Mouse (Mus musculus) v-Abl transformed pro-B cells (cell line): ENCODE measurements around the gene Lrrc3b.

Experiments
- in situ Hi-C, 2 experiments: fragments of 400-800 bp; cut with MboI; formaldehyde crosslinking; loops; one replicate each; pipeline ENCODE4 v1.15.1; 2025; ENCODE audit not compliant: unreplicated experiment in 2 of 2

Gene Lrrc3b

GRCm38 (mm10) chr14:15438485-15439157 is at the start of gene Lrrc3b:
Lrrc3b (minus strand) TSS chr14:15438987.
- in situ Hi-C loops, result no loop called here

- in situ Hi-C loops, result no loop called here
Observed at GRCm38 (mm10) chr14:15477668-15478067, 38.9 kb upstream of the Lrrc3b start.

- in situ Hi-C loops, result no loop called here
Observed at GRCm38 (mm10) chr14:15438096-15438484, 697 bp downstream of the Lrrc3b start.

GRCm38 (mm10) chr14:15437501-15437941 is 1.3 kb downstream of the Lrrc3b start:
- in situ Hi-C loops, result no loop called here

- in situ Hi-C loops, result no loop called here
Observed at GRCm38 (mm10) chr14:15437046-15437445, 1.7 kb downstream of the Lrrc3b start.

GRCm38 (mm10) chr14:15436586-15436985 is 2.2 kb downstream of the Lrrc3b start:
- in situ Hi-C loops, result no loop called here

GRCm38 (mm10) chr14:15432396-15432795 is 6.4 kb downstream of the Lrrc3b start:
- in situ Hi-C loops, result no loop called here

GRCm38 (mm10) chr14:15421624-15422023 is 17.2 kb downstream of the Lrrc3b start:
- in situ Hi-C loops, result no loop called here

GRCm38 (mm10) chr14:15410686-15411534 is 27.9 kb downstream of the Lrrc3b start:
- in situ Hi-C loops, result no loop called here

- in situ Hi-C loops, result no loop called here
Observed at GRCm38 (mm10) chr14:15385536-15385935, 53.3 kb downstream of the Lrrc3b start.

GRCm38 (mm10) chr14:15384972-15385371 is 53.8 kb downstream of the Lrrc3b start:
- in situ Hi-C loops, result no loop called here

- in situ Hi-C loops, result no loop called here
Observed at GRCm38 (mm10) chr14:15384532-15384931, 54.3 kb downstream of the Lrrc3b start.

- in situ Hi-C loops, result no loop called here
Observed at GRCm38 (mm10) chr14:15383133-15383532, 55.7 kb downstream of the Lrrc3b start.

GRCm38 (mm10) chr14:15377368-15377767 is 61.4 kb downstream of the Lrrc3b start:
- in situ Hi-C loops, result no loop called here

- in situ Hi-C loops, result no loop called here
Observed at GRCm38 (mm10) chr14:15376786-15377185, 62.0 kb downstream of the Lrrc3b start.

- in situ Hi-C loops, result no loop called here
Observed at GRCm38 (mm10) chr14:15374271-15374670, 64.5 kb downstream of the Lrrc3b start.

- in situ Hi-C loops, result no loop called here
Observed at GRCm38 (mm10) chr14:15372985-15373384, 65.8 kb downstream of the Lrrc3b start.

GRCm38 (mm10) chr14:15365045-15365444 is 73.7 kb downstream of the Lrrc3b start:
- in situ Hi-C loops, result no loop called here

- in situ Hi-C loops, result loop anchor here in 1 of 2 experiments (5.0 to 10.0 kb wide), 3 partner anchors 495 to 837 kb away; no protein-coding TSS in a partner anchor
Observed at GRCm38 (mm10) chr14:15359893-15360292, 78.9 kb downstream of the Lrrc3b start.

GRCm38 (mm10) chr14:15359134-15359533 is 79.7 kb downstream of the Lrrc3b start:
- in situ Hi-C loops, result loop anchor here in 1 of 2 experiments (5.0 to 10.0 kb wide), 3 partner anchors 494 to 838 kb away; no protein-coding TSS in a partner anchor

- in situ Hi-C loops, result loop anchor here in 1 of 2 experiments (5.0 to 10.0 kb wide), 3 partner anchors 491 to 842 kb away; no protein-coding TSS in a partner anchor
Observed at GRCm38 (mm10) chr14:15355512-15355911, 83.3 kb downstream of the Lrrc3b start.
